Mouse (Mus musculus): ENCODE measurements around the gene Tapbp. TPM values are rescaled to one million over a fixed set of nuclear protein-coding genes. Genes with fewer than 3 reads are reported as not detected.
"Not testable (repeated sequence)": the region's sequence is repeated elsewhere in the genome, so short reads cannot be mapped to it uniquely, and the experiment has no call there.

Gene Tapbp
- 71.1 and 79.8 TPM in 2 replicates for total RNA-seq (2017)

- ATAC-seq (replicated peaks in 1 of 2; ENCODE audit: insufficient read depth in 1 of 2, low FRiP score in 2 of 2, low TSS enrichment in 1 of 2, low read depth in 1 of 2, poor library complexity in 2 of 2, severe bottlenecking in 2 of 2): peak; percentile 77 to 78
Observed at GRCm38 (mm10) chr17:33915671-33916250, at the start of gene Tapbp, which contains the start of gene Zbtb22. Gene Tapbp (plus strand): TSS chr17:33915899. Gene Zbtb22 (plus strand): TSS chr17:33915904.

GRCm38 (mm10) chr17:33873537-33873936 lies 42.2 kb upstream of the Tapbp start, which contains the start of gene Gm7029:
Gene Gm7029 (plus strand): TSS chr17:33873837.
- ATAC-seq (replicated peaks in 1 of 2; ENCODE audit: insufficient read depth in 1 of 2, low FRiP score in 2 of 2, low TSS enrichment in 1 of 2, low read depth in 1 of 2, poor library complexity in 2 of 2, severe bottlenecking in 2 of 2): not testable (repeated sequence)

- ATAC-seq (replicated peaks in 1 of 2; ENCODE audit: insufficient read depth in 1 of 2, low FRiP score in 2 of 2, low TSS enrichment in 1 of 2, low read depth in 1 of 2, poor library complexity in 2 of 2, severe bottlenecking in 2 of 2): no peak
Observed at GRCm38 (mm10) chr17:33874411-33874810, 41.3 kb upstream of the Tapbp start.

- not testable (repeated sequence) for ATAC-seq (replicated peaks in 1 of 2; ENCODE audit: insufficient read depth in 1 of 2, low FRiP score in 2 of 2, low TSS enrichment in 1 of 2, low read depth in 1 of 2, poor library complexity in 2 of 2, severe bottlenecking in 2 of 2)
Observed at GRCm38 (mm10) chr17:33875797-33876196, 39.9 kb upstream of the Tapbp start.

DNA sequence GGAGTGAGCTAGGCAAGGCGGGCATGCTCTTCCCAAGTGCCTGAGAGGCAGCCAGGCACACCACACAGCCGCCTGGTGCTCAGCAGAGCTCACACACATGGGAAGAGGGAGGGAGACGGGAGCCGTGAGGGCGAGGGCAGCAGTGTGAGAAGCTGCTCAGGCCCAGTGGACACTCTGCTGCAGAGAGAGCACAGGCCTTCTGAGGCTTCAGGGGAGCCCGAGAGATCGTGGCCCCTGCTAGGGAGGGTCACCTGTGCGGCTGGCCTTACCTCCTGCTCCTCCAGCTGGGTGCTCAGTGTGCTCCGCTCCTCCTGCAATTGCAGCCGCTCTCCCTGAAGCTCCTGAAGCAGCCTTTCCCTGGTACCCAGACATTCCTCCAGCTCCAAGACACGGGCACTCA lies 31.4 kb upstream of the Tapbp start:
- ATAC-seq (replicated peaks in 1 of 2; ENCODE audit: insufficient read depth in 1 of 2, low FRiP score in 2 of 2, low TSS enrichment in 1 of 2, low read depth in 1 of 2, poor library complexity in 2 of 2, severe bottlenecking in 2 of 2): not testable (repeated sequence)

DNA sequence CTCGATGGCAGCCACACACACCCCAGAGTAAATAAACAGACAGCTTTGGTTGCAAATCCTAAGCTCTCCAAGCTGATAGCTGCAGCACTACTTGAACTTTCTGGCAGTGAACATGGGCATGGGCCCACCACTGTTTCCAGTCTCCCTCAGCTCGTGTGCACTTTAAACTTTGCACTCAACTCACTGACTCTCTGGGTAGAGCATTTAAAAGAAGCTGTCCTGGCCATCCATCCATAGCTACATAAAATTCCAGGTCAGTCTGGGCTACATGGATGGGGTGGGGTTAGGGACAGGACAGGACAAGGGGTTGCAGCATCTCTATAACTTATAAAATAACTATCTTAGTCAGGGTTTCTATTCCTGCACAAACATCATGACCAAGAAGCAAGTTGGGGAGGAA lies 27.9 kb upstream of the Tapbp start:
- not testable (repeated sequence) for ATAC-seq (replicated peaks in 1 of 2; ENCODE audit: insufficient read depth in 1 of 2, low FRiP score in 2 of 2, low TSS enrichment in 1 of 2, low read depth in 1 of 2, poor library complexity in 2 of 2, severe bottlenecking in 2 of 2)

DNA sequence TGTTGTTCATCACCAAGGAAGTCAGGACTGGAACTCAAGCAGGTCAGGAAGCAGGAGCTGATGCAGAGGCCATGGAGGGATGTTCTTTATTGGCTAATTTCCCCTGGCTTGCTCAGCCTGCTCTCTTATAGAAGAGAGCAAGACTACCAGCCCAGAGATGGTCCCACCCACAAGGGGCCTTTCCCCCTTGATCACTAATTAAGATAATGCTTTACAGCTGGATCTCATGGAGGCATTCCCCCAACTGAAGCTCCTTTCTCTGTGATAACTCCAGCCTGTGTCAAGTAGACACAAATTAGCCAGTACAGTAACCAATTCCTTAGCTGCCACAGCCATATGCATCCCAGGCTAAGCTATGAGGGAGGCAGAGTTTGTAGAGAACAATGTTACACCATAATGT lies 27.5 kb upstream of the Tapbp start:
- not testable (repeated sequence) for ATAC-seq (replicated peaks in 1 of 2; ENCODE audit: insufficient read depth in 1 of 2, low FRiP score in 2 of 2, low TSS enrichment in 1 of 2, low read depth in 1 of 2, poor library complexity in 2 of 2, severe bottlenecking in 2 of 2)

DNA sequence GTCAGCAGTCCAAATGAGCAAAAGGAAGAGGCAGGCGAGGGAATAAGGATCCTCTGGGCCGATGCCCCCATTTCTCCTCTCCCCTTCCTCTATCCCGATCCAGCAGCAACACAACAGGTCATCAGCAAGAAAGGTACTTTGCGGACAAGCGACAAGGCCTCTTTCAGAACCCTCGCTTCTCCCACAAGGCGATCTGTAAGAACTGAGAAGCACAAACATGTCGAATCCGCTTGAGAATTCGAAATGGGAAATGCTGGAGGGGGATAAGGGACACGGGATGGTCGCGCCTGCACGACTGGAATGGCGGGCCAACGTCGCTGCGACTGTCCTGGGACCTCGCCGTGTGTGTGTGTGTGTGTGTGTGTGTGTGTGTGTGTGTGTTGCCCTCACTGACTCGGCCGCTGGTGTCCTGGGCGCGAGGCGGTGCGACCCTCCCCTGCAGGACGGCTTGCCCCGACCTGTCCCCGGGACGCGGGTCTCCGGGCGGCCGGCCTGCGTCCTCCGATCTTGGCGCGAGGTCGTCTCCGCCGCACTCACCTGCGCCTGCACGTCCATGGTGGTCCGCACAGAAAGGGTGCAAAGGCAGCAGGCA lies 25.7 kb upstream of the Tapbp start:
- not testable (repeated sequence) for ATAC-seq (replicated peaks in 1 of 2; ENCODE audit: insufficient read depth in 1 of 2, low FRiP score in 2 of 2, low TSS enrichment in 1 of 2, low read depth in 1 of 2, poor library complexity in 2 of 2, severe bottlenecking in 2 of 2)

DNA sequence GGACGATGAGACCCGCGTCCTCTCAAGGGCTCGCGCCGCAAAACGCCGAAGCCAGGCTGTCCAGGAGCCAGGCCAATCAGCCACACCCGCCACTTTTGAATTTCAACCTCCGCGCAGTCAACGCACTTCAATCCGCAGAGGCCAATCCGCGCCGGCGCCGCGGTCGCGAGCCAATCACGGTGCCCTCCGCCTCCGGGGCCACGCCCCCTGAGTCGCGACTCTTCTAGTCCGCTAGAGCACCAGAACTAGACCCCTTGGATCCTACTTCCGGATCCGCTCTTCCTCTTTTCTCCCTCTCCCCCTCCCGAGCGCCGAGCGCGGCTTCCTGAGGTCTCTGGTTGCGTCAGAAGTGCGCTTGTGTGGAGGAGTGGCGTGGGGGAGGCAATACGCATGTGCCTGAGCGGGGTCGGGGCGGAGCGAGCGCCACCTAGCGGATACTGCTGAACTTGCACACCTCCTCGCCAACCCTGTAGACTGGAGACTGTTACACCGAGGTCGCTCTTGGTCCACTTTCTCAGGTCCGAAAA lies 25.1 kb upstream of the Tapbp start, which contains the start of gene Kifc1:
Kifc1 (minus strand) TSS at position 129 of the 527 bp plus-strand sequence.
- ATAC-seq (replicated peaks in 1 of 2; ENCODE audit: insufficient read depth in 1 of 2, low FRiP score in 2 of 2, low TSS enrichment in 1 of 2, low read depth in 1 of 2, poor library complexity in 2 of 2, severe bottlenecking in 2 of 2): peak; percentile 99

- ATAC-seq (replicated peaks in 1 of 2; ENCODE audit: insufficient read depth in 1 of 2, low FRiP score in 2 of 2, low TSS enrichment in 1 of 2, low read depth in 1 of 2, poor library complexity in 2 of 2, severe bottlenecking in 2 of 2): no peak
Observed at GRCm38 (mm10) chr17:33891357-33891756, 24.3 kb upstream of the Tapbp start.

DNA sequence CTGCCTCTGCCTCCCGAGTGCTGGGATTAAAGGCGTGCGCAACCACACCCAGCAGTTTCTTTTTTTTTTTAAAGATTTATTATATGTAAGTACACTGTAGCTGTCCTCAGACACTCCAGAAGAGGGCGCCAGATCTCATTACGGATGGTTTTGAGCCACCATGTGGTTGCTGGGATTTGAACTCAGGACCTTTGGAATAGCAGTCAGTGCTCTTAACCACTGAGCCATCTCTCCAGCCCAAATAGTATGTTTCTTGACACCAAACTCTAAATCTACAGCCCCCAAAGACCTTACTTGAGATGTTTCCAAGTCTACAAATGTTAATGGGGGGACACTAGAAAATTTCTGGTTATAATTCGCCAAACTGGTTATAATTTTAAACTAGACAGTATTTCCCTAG lies 23.8 kb upstream of the Tapbp start:
- not testable (repeated sequence) for ATAC-seq (replicated peaks in 1 of 2; ENCODE audit: insufficient read depth in 1 of 2, low FRiP score in 2 of 2, low TSS enrichment in 1 of 2, low read depth in 1 of 2, poor library complexity in 2 of 2, severe bottlenecking in 2 of 2)

- no peak for ATAC-seq (replicated peaks in 1 of 2; ENCODE audit: insufficient read depth in 1 of 2, low FRiP score in 2 of 2, low TSS enrichment in 1 of 2, low read depth in 1 of 2, poor library complexity in 2 of 2, severe bottlenecking in 2 of 2)
Observed at GRCm38 (mm10) chr17:33892429-33892828, 23.3 kb upstream of the Tapbp start.

GRCm38 (mm10) chr17:33893011-33893410 lies 22.7 kb upstream of the Tapbp start:
- ATAC-seq (replicated peaks in 1 of 2; ENCODE audit: insufficient read depth in 1 of 2, low FRiP score in 2 of 2, low TSS enrichment in 1 of 2, low read depth in 1 of 2, poor library complexity in 2 of 2, severe bottlenecking in 2 of 2): not testable (repeated sequence)

DNA sequence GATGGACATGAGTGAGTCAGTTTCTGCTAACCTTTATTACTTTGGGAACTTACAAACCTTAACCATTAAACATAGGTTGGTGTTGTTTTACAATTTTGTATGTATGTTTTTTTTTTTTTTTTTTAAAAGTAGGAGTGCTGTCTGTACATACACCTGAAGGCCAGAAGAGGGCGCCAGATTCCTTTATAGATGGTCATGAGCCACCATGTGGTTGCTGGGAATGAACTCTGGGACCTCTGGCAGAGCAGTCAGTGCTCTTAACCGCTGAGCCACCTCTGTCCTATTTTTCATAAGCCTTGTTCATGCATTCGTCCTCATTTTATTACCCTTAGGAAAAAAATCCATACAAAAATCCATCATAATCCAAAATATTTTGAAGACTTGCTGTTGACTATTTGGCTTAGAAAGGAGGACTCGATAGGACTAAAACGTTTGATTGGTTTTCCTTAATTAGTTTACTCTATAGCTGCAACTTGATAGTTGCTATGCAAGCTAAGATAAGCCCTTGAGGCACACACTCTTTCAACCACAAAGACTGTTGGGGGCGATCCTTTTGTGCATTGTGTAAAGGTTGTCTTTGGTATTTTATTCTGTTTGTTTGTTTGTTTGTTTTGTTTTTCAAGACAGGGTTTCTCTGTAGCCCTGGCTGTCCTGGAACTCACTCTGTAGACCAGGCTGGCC lies 18.4 kb upstream of the Tapbp start:
- peak in 1 of 2 experiments; percentile 48; a peak in 2 of 4 replicates for ATAC-seq (replicated peaks in 1 of 2; ENCODE audit: insufficient read depth in 1 of 2, low FRiP score in 2 of 2, low TSS enrichment in 1 of 2, low read depth in 1 of 2, poor library complexity in 2 of 2, severe bottlenecking in 2 of 2)

GRCm38 (mm10) chr17:33898193-33898592 lies 17.5 kb upstream of the Tapbp start:
- ATAC-seq (replicated peaks in 1 of 2; ENCODE audit: insufficient read depth in 1 of 2, low FRiP score in 2 of 2, low TSS enrichment in 1 of 2, low read depth in 1 of 2, poor library complexity in 2 of 2, severe bottlenecking in 2 of 2): not testable (repeated sequence)

DNA sequence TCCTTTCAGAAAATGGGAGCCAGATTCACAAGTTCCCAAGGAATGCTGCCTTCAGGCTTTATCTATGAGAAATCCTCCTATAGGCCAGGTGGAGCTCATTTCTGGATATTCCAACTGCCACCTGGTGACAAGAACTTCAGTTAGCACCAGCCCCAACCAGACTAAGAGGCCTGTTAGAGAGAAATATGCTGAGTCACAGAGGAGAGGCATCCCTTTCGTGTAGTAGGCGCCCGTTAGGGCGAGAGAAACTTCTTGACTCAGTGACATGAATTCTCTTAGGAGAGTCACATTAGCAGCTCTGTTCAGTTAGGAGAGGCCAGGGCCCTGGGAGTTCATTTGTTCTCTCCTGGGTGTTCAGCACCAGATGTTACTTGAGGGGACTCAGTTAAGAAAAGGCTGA lies 16.1 kb upstream of the Tapbp start:
- ATAC-seq (replicated peaks in 1 of 2; ENCODE audit: insufficient read depth in 1 of 2, low FRiP score in 2 of 2, low TSS enrichment in 1 of 2, low read depth in 1 of 2, poor library complexity in 2 of 2, severe bottlenecking in 2 of 2): peak; percentile 32 to 39; a peak in 1 of 4 replicates

DNA sequence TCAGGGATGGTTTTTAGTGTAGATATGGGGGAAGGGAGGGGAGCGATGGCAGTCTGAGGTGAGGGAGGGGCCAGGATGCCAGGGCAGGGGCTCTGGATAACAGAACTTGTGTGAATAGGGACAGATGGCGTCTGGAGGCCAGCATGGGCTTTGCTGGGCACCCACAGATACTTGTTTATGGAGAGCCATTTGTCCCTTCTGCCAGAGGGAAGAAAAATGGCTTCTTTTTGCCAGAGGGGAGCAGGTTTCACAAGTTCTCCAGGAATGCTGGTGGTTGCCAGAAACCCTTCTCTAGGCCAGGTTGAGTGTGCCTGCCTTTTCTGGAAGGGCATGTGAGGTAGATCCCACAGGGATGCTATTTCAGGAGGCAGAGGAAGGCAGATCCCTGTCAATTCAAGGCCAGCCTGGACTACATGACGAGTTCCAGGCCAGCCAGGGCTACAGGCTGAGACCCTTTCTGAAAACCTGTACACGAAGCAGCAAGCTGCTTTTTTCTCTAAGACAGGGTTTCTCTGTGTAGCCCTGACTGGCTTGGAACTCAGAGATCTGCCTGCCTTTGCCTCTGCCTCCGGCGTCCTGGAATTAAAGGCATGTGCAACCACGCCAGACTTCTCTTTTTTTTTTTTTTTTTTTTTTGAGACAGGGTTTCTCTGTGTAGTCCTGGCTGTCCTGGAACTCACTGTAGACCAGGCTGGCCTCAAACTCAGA lies 15.3 kb upstream of the Tapbp start:
- ATAC-seq (replicated peaks in 1 of 2; ENCODE audit: insufficient read depth in 1 of 2, low FRiP score in 2 of 2, low TSS enrichment in 1 of 2, low read depth in 1 of 2, poor library complexity in 2 of 2, severe bottlenecking in 2 of 2): no peak

- no peak for ATAC-seq (replicated peaks in 1 of 2; ENCODE audit: insufficient read depth in 1 of 2, low FRiP score in 2 of 2, low TSS enrichment in 1 of 2, low read depth in 1 of 2, poor library complexity in 2 of 2, severe bottlenecking in 2 of 2)
Observed at GRCm38 (mm10) chr17:33900989-33901314, 14.7 kb upstream of the Tapbp start.

All from hematopoietic stem cell, adult 5-6 weeks (primary cell).